Mouse (Mus musculus): ENCODE results near the gene Hk3.

- no peak for TF ChIP-seq CTCF (IDR thresholded peaks at IDR 0.05; ENCODE audit: extremely low read depth, insufficient read length, insufficient replicate concordance, low read depth, low read length)
- TF ChIP-seq POLR2A (IDR thresholded peaks at IDR 0.05; ENCODE audit: low read depth, low read length), result no peak
Observed at GRCm38 (mm10) chr13:54959842-54960241, 61.3 kb downstream of the Hk3 start.
